Mouse (Mus musculus) liver, embryonic 15.5 days (tissue): ENCODE data around the gene Slc35d1. TPM values are rescaled to one million over a fixed set of nuclear protein-coding genes. Genes with fewer than 3 reads are reported as not detected.

Experiments
- ATAC-seq: fragments of 200-750 bp; cut with Nextera tagmentation; 2 replicates; pipeline ENCODE4 v1.8.0; 2017; ENCODE audit warnings: moderate number of reproducible peaks, mild to moderate bottlenecking, moderate library complexity; ENCODE audit not compliant: insufficient read depth
- H3K27ac ChIP-seq: fragments of 300-500 bp; sonication (generic); replicated peaks from 2 replicates; pipeline ENCODE4 v1.5.1; 2015; ENCODE audit warnings: mild to moderate bottlenecking, inconsistent platforms
- H3K27me3 ChIP-seq: fragments of 300-500 bp; sonication (generic); 2 replicates; pipeline ENCODE4 v1.6.1; 2015; ENCODE audit warnings: mild to moderate bottlenecking, inconsistent platforms
- H3K36me3 ChIP-seq: fragments of 300-500 bp; sonication (generic); replicated peaks from 2 replicates; pipeline ENCODE4 v1.6.1; 2015; ENCODE audit warnings: moderate library complexity, mild to moderate bottlenecking, inconsistent platforms
- H3K4me1 ChIP-seq: fragments of 300-500 bp; sonication (generic); replicated peaks from 2 replicates; pipeline ENCODE4 v1.6.1; 2015; ENCODE audit warnings: inconsistent platforms
- H3K4me2 ChIP-seq: fragments of 300-500 bp; sonication (generic); 2 replicates; pipeline ENCODE4 v1.6.1; 2015; ENCODE audit warnings: moderate library complexity, mild to moderate bottlenecking, inconsistent platforms
- H3K4me3 ChIP-seq: fragments of 300-500 bp; sonication (generic); replicated peaks from 2 replicates; pipeline ENCODE4 v1.5.1; 2015; ENCODE audit warnings: mild to moderate bottlenecking, inconsistent platforms
- H3K9ac ChIP-seq: fragments of 300-500 bp; sonication (generic); 2 replicates; pipeline ENCODE4 v1.6.1; 2015; ENCODE audit warnings: moderate library complexity, mild to moderate bottlenecking, inconsistent platforms
- H3K9me3 ChIP-seq: fragments of 300-500 bp; sonication (generic); replicated peaks from 2 replicates; pipeline ENCODE4 v1.6.1; 2016; ENCODE audit warnings: inconsistent platforms
- WGBS: fragments of 180-500 bp; shearing (Covaris S2); methylation state at CpG from one replicate; pipeline ENCODE4 v1.1.7; 2015; ENCODE audit warnings: mixed read lengths; ENCODE audit not compliant: insufficient replicate concordance; 5-methylcytosine and 5-hydroxymethylcytosine counted together
- polyA plus RNA-seq: library from polyadenylated mRNA; unstranded; fragments of >200 nt; fragmentation: Nextera tagmentation; extraction: Ambion mirVana; gene quantifications from 2 replicates; pipeline ENCODE4 v1.2.1, GENCODE M21; 2015

Slc35d1 gene
- polyA plus RNA-seq, 1 experiment from 2014 or later = 6.8 TPM

GRCm38 (mm10) chr4:103219011-103219410, 4.0 kb upstream of the Slc35d1 start:
- Histone ChIP-seq H3K4me1 (peaks cover 16% of the 10 kb centered on the region), H3K27me3 (no peaks in the 10 kb centered on the region), H3K9ac (no peak overlapping the region), H3K27ac (no peak overlapping the region), H3K36me3 (no peaks in the 10 kb centered on the region), H3K4me2 (no peak overlapping the region), H3K9me3 (no peaks in the 10 kb centered on the region), H3K4me3 (no peak overlapping the region)
- WGBS = 67% methylated on average over 5 of the region's 5 CpGs
- ATAC-seq = no peak

- H3K4me2 ChIP-seq = no peak overlapping the region
- H3K36me3 ChIP-seq = peaks cover under 1% of the 10 kb centered on the region; the same call in 1 of the 2 replicates
- no peaks in the 10 kb centered on the region for H3K9me3 ChIP-seq
- H3K27me3 ChIP-seq = no peaks in the 10 kb centered on the region
- WGBS = 61% methylated on average over 6 of the region's 6 CpGs
- ATAC-seq = 0 out of 2 replicates have a peak, but pooled peaks have one; percentile 25
- H3K9ac ChIP-seq = no peak overlapping the region
- H3K27ac ChIP-seq = peak overlapping the region; percentile 90; the same call in 1 of the 2 replicates
- H3K4me1 ChIP-seq = peaks cover 29% of the 10 kb centered on the region
- no peak overlapping the region for H3K4me3 ChIP-seq
Measured at GRCm38 (mm10) chr4:103216046-103216445, 1.1 kb upstream of the Slc35d1 start.

- Histone ChIP-seq H3K4me2 (peak overlapping the region; percentile 95), H3K36me3 (peaks cover 12% of the 10 kb centered on the region; the same call in 1 of the 2 replicates), H3K27me3 (no peaks in the 10 kb centered on the region), H3K4me3 (peak overlapping the region; percentile 91), H3K9me3 (no peaks in the 10 kb centered on the region), H3K27ac (peak overlapping the region; percentile 90), H3K4me1 (peaks cover 29% of the 10 kb centered on the region), H3K9ac (peak overlapping the region; percentile 92)
- 0% methylated on average over 48 of the region's 48 CpGs for WGBS
- peak; percentile 65 for ATAC-seq
Measured at GRCm38 (mm10) chr4:103214498-103214924, 453 bp downstream of the Slc35d1 start.

GRCm38 (mm10) chr4:103213859-103214497, 986 bp downstream of the Slc35d1 start:
- peak overlapping the region; percentile 90 for H3K27ac ChIP-seq
- no peaks in the 10 kb centered on the region for H3K9me3 ChIP-seq
- no peaks in the 10 kb centered on the region for H3K27me3 ChIP-seq
- peak overlapping the region; percentile 92 for H3K9ac ChIP-seq
- ATAC-seq = no peak
- peak overlapping the region; percentile 91 for H3K4me3 ChIP-seq
- 4% methylated on average over 30 of the region's 30 CpGs for WGBS
- H3K36me3 ChIP-seq = peaks cover 17% of the 10 kb centered on the region
- H3K4me2 ChIP-seq = peak overlapping the region; percentile 95
- peaks cover 29% of the 10 kb centered on the region for H3K4me1 ChIP-seq

GRCm38 (mm10) chr4:103208553-103208952, 6.4 kb downstream of the Slc35d1 start:
- Histone ChIP-seq H3K27ac (no peak overlapping the region), H3K9me3 (no peaks in the 10 kb centered on the region), H3K9ac (no peak overlapping the region), H3K4me2 (no peak overlapping the region), H3K27me3 (no peaks in the 10 kb centered on the region), H3K36me3 (peaks cover 52% of the 10 kb centered on the region), H3K4me1 (peaks cover 8% of the 10 kb centered on the region), H3K4me3 (no peak overlapping the region)
- ATAC-seq = no peak
- 58% methylated on average over 1 of the region's 1 CpGs for WGBS

GRCm38 (mm10) chr4:103203646-103204045, 11.3 kb downstream of the Slc35d1 start:
- H3K9ac ChIP-seq = no peak overlapping the region
- no peaks in the 10 kb centered on the region for H3K9me3 ChIP-seq
- H3K4me2 ChIP-seq = no peak overlapping the region
- no peak for ATAC-seq
- H3K27me3 ChIP-seq = no peaks in the 10 kb centered on the region
- no peaks in the 10 kb centered on the region for H3K4me1 ChIP-seq
- peaks cover 50% of the 10 kb centered on the region for H3K36me3 ChIP-seq
- H3K27ac ChIP-seq = no peak overlapping the region
- no peak overlapping the region for H3K4me3 ChIP-seq
- WGBS = 78% methylated on average over 2 of the region's 2 CpGs

- no peak overlapping the region for H3K9ac ChIP-seq
- ATAC-seq = no peak
Measured at GRCm38 (mm10) chr4:103200046-103200445, 14.9 kb downstream of the Slc35d1 start.

GRCm38 (mm10) chr4:103199086-103199485, 15.9 kb downstream of the Slc35d1 start:
- Histone ChIP-seq H3K27ac (no peak overlapping the region), H3K9me3 (no peaks in the 10 kb centered on the region), H3K27me3 (no peaks in the 10 kb centered on the region), H3K4me2 (no peak overlapping the region), H3K9ac (no peak overlapping the region), H3K4me1 (no peaks in the 10 kb centered on the region), H3K4me3 (no peak overlapping the region), H3K36me3 (peaks cover 39% of the 10 kb centered on the region)
- no peak for ATAC-seq
- WGBS = 68% methylated on average over 4 of the region's 4 CpGs

More at GRCm38 (mm10) chr4:103200046-103200445, 14.9 kb downstream of the Slc35d1 start:
- Histone ChIP-seq H3K27me3 (no peaks in the 10 kb centered on the region), H3K9me3 (no peaks in the 10 kb centered on the region), H3K4me3 (no peak overlapping the region), H3K27ac (no peak overlapping the region), H3K36me3 (peaks cover 45% of the 10 kb centered on the region), H3K4me2 (no peak overlapping the region), H3K4me1 (no peaks in the 10 kb centered on the region)
- WGBS = 49% methylated on average over 1 of the region's 1 CpGs

GRCm38 (mm10) chr4:103197401-103197800, 17.6 kb downstream of the Slc35d1 start:
- Histone ChIP-seq H3K4me2 (no peak overlapping the region), H3K27ac (no peak overlapping the region), H3K9ac (no peak overlapping the region), H3K9me3 (no peaks in the 10 kb centered on the region), H3K27me3 (no peaks in the 10 kb centered on the region), H3K4me1 (0 out of 2 replicates have a peak, but pooled peaks cover 2% of the 10 kb centered on the region), H3K4me3 (no peak overlapping the region), H3K36me3 (peaks cover 35% of the 10 kb centered on the region)
- WGBS = 62% methylated on average over 8 of the region's 8 CpGs
- no peak for ATAC-seq

- H3K36me3 ChIP-seq = peaks cover 38% of the 10 kb centered on the region
- H3K9me3 ChIP-seq = no peaks in the 10 kb centered on the region
- no peak overlapping the region for H3K27ac ChIP-seq
- peaks cover 40% of the 10 kb centered on the region for H3K4me1 ChIP-seq
- H3K27me3 ChIP-seq = no peaks in the 10 kb centered on the region
- 82% methylated on average over 2 of the region's 2 CpGs for WGBS
- ATAC-seq = no peak
- H3K9ac ChIP-seq = no peak overlapping the region
- H3K4me2 ChIP-seq = no peak overlapping the region
- no peak overlapping the region for H3K4me3 ChIP-seq
Measured at GRCm38 (mm10) chr4:103192421-103192820, 22.5 kb downstream of the Slc35d1 start.

- peak overlapping the region; percentile 73 for H3K27ac ChIP-seq
- 61% methylated on average over 8 of the region's 8 CpGs for WGBS
- H3K4me1 ChIP-seq = peaks cover 40% of the 10 kb centered on the region
- H3K9ac ChIP-seq = 0 out of 2 replicates have a peak overlapping the region, but pooled peaks have one; percentile 3
- no peaks in the 10 kb centered on the region for H3K27me3 ChIP-seq
- no peaks in the 10 kb centered on the region for H3K9me3 ChIP-seq
- ATAC-seq = peak; percentile 93
- H3K4me2 ChIP-seq = peak overlapping the region; percentile 38
- peaks cover 40% of the 10 kb centered on the region for H3K36me3 ChIP-seq
- no peak overlapping the region for H3K4me3 ChIP-seq
Measured at GRCm38 (mm10) chr4:103188786-103189640, 26.0 kb downstream of the Slc35d1 start.
